Mouse (Mus musculus) limb, embryonic 13.5 days (tissue): ENCODE measurements around the gene Gm17509. TPM values are rescaled to one million over a fixed set of nuclear protein-coding genes. Genes with fewer than 3 reads are reported as not detected.

Experiments used
- ATAC-seq: fragments of 200-750 bp; cut with Nextera tagmentation; 2 replicates; pipeline ENCODE4 v1.8.0; 2017; ENCODE audit warnings: low read depth, moderate number of reproducible peaks, moderate TSS enrichment; ENCODE audit not compliant: low FRiP score
- H3K27ac ChIP-seq: fragments of 300-500 bp; sonication (generic); 2 replicates; pipeline ENCODE4 v1.5.1; 2015; ENCODE audit warnings: inconsistent platforms, mild to moderate bottlenecking, moderate library complexity
- H3K27me3 ChIP-seq: fragments of 300-500 bp; sonication (generic); 2 replicates; pipeline ENCODE4 v1.6.1; 2015; ENCODE audit warnings: mild to moderate bottlenecking, inconsistent platforms
- H3K36me3 ChIP-seq: fragments of 300-500 bp; sonication (generic); 2 replicates; pipeline ENCODE4 v1.6.1; 2015; ENCODE audit warnings: inconsistent platforms, mild to moderate bottlenecking, moderate library complexity
- H3K4me1 ChIP-seq: fragments of 300-500 bp; sonication (generic); 2 replicates; pipeline ENCODE4 v1.6.1; 2015; ENCODE audit warnings: inconsistent platforms
- H3K4me2 ChIP-seq: fragments of 300-500 bp; sonication (generic); replicated peaks from 2 replicates; pipeline ENCODE4 v1.6.1; 2015; ENCODE audit warnings: inconsistent platforms, mild to moderate bottlenecking, moderate library complexity
- H3K4me3 ChIP-seq: fragments of 300-500 bp; sonication (generic); 2 replicates; pipeline ENCODE4 v1.5.1; 2015; ENCODE audit warnings: moderate library complexity, mild to moderate bottlenecking, inconsistent platforms
- H3K9ac ChIP-seq: fragments of 300-500 bp; sonication (generic); 2 replicates; pipeline ENCODE4 v1.6.1; 2015; ENCODE audit warnings: mild to moderate bottlenecking, inconsistent platforms
- H3K9me3 ChIP-seq: fragments of 300-500 bp; sonication (generic); 2 replicates; pipeline ENCODE4 v1.6.1; 2016; ENCODE audit warnings: inconsistent platforms
- WGBS: fragments of 180-500 bp; shearing (Covaris S2); methylation state at CpG from one replicate; pipeline ENCODE4 v1.1.7; 2015; 5-methylcytosine and 5-hydroxymethylcytosine counted together
- polyA plus RNA-seq: library from polyadenylated mRNA; unstranded; fragments of >200 nt; fragmentation: Nextera tagmentation; extraction: Ambion mirVana; gene quantifications from 2 replicates; pipeline ENCODE4 v1.2.1, GENCODE M21; 2015

The Gm17509 gene
- 0.11 and 0.29 TPM in 2 replicates for polyA plus RNA-seq

- H3K9me3 ChIP-seq, result no peaks in the 10 kb centered on the region
- H3K4me3 ChIP-seq, result peak within 1 kb of the TSS; percentile 70
- under 1% methylated on average over 66 of the region's 67 CpGs for WGBS
- no peak within 1 kb of the TSS for H3K27ac ChIP-seq
- H3K36me3 ChIP-seq, result no peaks in the 10 kb centered on the region
- peak; percentile 77 for ATAC-seq
- H3K27me3 ChIP-seq, result peaks cover 4% of the 10 kb centered on the region; the same call in 1 of the 2 replicates
- H3K9ac ChIP-seq, result peak within 1 kb of the TSS; percentile 78
- H3K4me1 ChIP-seq, result peaks cover 24% of the 10 kb centered on the region
- H3K4me2 ChIP-seq, result peak within 1 kb of the TSS; percentile 94
Measured at GRCm38 (mm10) chr13:117220501-117221321, at the start of gene Gm17509. Gm17509 (minus strand) TSS chr13:117221075.

GRCm38 (mm10) chr13:117267963-117268362, 47.1 kb upstream of the Gm17509 start:
- H3K4me1 ChIP-seq, result peaks cover 4% of the 10 kb centered on the region; the same call in 1 of the 2 replicates
- no peak overlapping the region for H3K4me2 ChIP-seq
- H3K9ac ChIP-seq, result no peak overlapping the region
- no peaks in the 10 kb centered on the region for H3K27me3 ChIP-seq
- H3K27ac ChIP-seq, result no peak overlapping the region
- ATAC-seq, result no peak
- 91% methylated on average over 14 of the region's 14 CpGs for WGBS
- H3K4me3 ChIP-seq, result no peak overlapping the region
- no peaks in the 10 kb centered on the region; the same call in 1 of the 2 replicates for H3K36me3 ChIP-seq
- no peaks in the 10 kb centered on the region for H3K9me3 ChIP-seq

GRCm38 (mm10) chr13:117266156-117266555, 45.3 kb upstream of the Gm17509 start:
- Histone ChIP-seq H3K27me3 (no peaks in the 10 kb centered on the region), H3K36me3 (no peaks in the 10 kb centered on the region; the same call in 1 of the 2 replicates), H3K9ac (no peak overlapping the region), H3K4me2 (no peak overlapping the region), H3K27ac (no peak overlapping the region), H3K4me3 (no peak overlapping the region), H3K4me1 (peaks cover 4% of the 10 kb centered on the region; the same call in 1 of the 2 replicates), H3K9me3 (no peaks in the 10 kb centered on the region)
- 74% methylated on average over 2 of the region's 2 CpGs for WGBS
- no peak for ATAC-seq

GRCm38 (mm10) chr13:117260704-117261103, 39.8 kb upstream of the Gm17509 start:
- ATAC-seq, result no peak
- H3K9ac ChIP-seq, result no peak overlapping the region
- WGBS, result 87% methylated on average over 4 of the region's 4 CpGs

GRCm38 (mm10) chr13:117242621-117243020, 21.7 kb upstream of the Gm17509 start:
- Histone ChIP-seq H3K4me1 (no peaks in the 10 kb centered on the region), H3K9ac (no peak overlapping the region), H3K4me2 (no peak overlapping the region), H3K27me3 (no peaks in the 10 kb centered on the region), H3K36me3 (no peaks in the 10 kb centered on the region), H3K9me3 (no peaks in the 10 kb centered on the region), H3K4me3 (no peak overlapping the region), H3K27ac (no peak overlapping the region)
- ATAC-seq, result no peak
- WGBS, result 78% methylated on average over 5 of the region's 5 CpGs

More at GRCm38 (mm10) chr13:117260704-117261103, 39.8 kb upstream of the Gm17509 start:
- Histone ChIP-seq H3K36me3 (no peaks in the 10 kb centered on the region), H3K4me1 (no peaks in the 10 kb centered on the region), H3K4me3 (no peak overlapping the region), H3K9me3 (no peaks in the 10 kb centered on the region), H3K27ac (no peak overlapping the region), H3K27me3 (no peaks in the 10 kb centered on the region), H3K4me2 (no peak overlapping the region)

GRCm38 (mm10) chr13:117242063-117242462, 21.2 kb upstream of the Gm17509 start:
- no peak for ATAC-seq
- Histone ChIP-seq H3K27ac (no peak overlapping the region), H3K4me2 (no peak overlapping the region), H3K9ac (no peak overlapping the region), H3K4me3 (no peak overlapping the region), H3K27me3 (no peaks in the 10 kb centered on the region), H3K36me3 (no peaks in the 10 kb centered on the region), H3K4me1 (no peaks in the 10 kb centered on the region), H3K9me3 (no peaks in the 10 kb centered on the region)
- WGBS, result 87% methylated on average over 3 of the region's 3 CpGs

GRCm38 (mm10) chr13:117237111-117237510, 16.2 kb upstream of the Gm17509 start:
- H3K36me3 ChIP-seq, result no peaks in the 10 kb centered on the region
- H3K4me2 ChIP-seq, result no peak overlapping the region
- H3K9me3 ChIP-seq, result no peaks in the 10 kb centered on the region
- no peak overlapping the region for H3K4me3 ChIP-seq
- 90% methylated on average over 4 of the region's 4 CpGs for WGBS
- no peak overlapping the region for H3K27ac ChIP-seq
- no peak overlapping the region for H3K9ac ChIP-seq
- no peaks in the 10 kb centered on the region for H3K27me3 ChIP-seq
- no peak for ATAC-seq
- H3K4me1 ChIP-seq, result peaks cover 24% of the 10 kb centered on the region

GRCm38 (mm10) chr13:117235530-117236212, 14.8 kb upstream of the Gm17509 start:
- Histone ChIP-seq H3K27ac (0 out of 2 replicates have a peak overlapping the region, but pooled peaks have one; percentile 22), H3K4me2 (no peak overlapping the region; the same call in 1 of the 2 replicates)
- 38% methylated on average over 11 of the region's 11 CpGs for WGBS

GRCm38 (mm10) chr13:117234486-117234885, 13.6 kb upstream of the Gm17509 start:
- no peaks in the 10 kb centered on the region for H3K9me3 ChIP-seq
- no peak overlapping the region for H3K9ac ChIP-seq
- peaks cover 24% of the 10 kb centered on the region for H3K4me1 ChIP-seq
- no peak overlapping the region for H3K27ac ChIP-seq
- no peak for ATAC-seq
- 39% methylated on average over 7 of the region's 7 CpGs for WGBS
- H3K4me3 ChIP-seq, result no peak overlapping the region
- no peaks in the 10 kb centered on the region for H3K36me3 ChIP-seq
- H3K4me2 ChIP-seq, result no peak overlapping the region
- no peaks in the 10 kb centered on the region for H3K27me3 ChIP-seq

More at GRCm38 (mm10) chr13:117235530-117236212, 14.8 kb upstream of the Gm17509 start:
- Histone ChIP-seq H3K36me3 (no peaks in the 10 kb centered on the region), H3K27me3 (no peaks in the 10 kb centered on the region), H3K4me1 (peaks cover 24% of the 10 kb centered on the region), H3K4me3 (no peak overlapping the region), H3K9ac (no peak overlapping the region), H3K9me3 (no peaks in the 10 kb centered on the region)
- peak; percentile 70 for ATAC-seq

- no peaks in the 10 kb centered on the region for H3K27me3 ChIP-seq
- H3K4me1 ChIP-seq, result peaks cover 24% of the 10 kb centered on the region
- H3K9ac ChIP-seq, result no peak overlapping the region
- H3K4me2 ChIP-seq, result no peak overlapping the region
- WGBS, result 92% methylated on average over 8 of the region's 8 CpGs
- H3K9me3 ChIP-seq, result no peaks in the 10 kb centered on the region
- no peak overlapping the region for H3K4me3 ChIP-seq
- no peak for ATAC-seq
- peak overlapping the region; percentile 33; the same call in 1 of the 2 replicates for H3K27ac ChIP-seq
- H3K36me3 ChIP-seq, result no peaks in the 10 kb centered on the region
Measured at GRCm38 (mm10) chr13:117233808-117234207, 12.9 kb upstream of the Gm17509 start.

- no peak overlapping the region for H3K4me2 ChIP-seq
- H3K4me1 ChIP-seq, result peaks cover 16% of the 10 kb centered on the region
- ATAC-seq, result no peak
- 81% methylated on average over 6 of the region's 6 CpGs for WGBS
- no peak overlapping the region for H3K4me3 ChIP-seq
- no peaks in the 10 kb centered on the region for H3K27me3 ChIP-seq
- H3K36me3 ChIP-seq, result no peaks in the 10 kb centered on the region
- no peak overlapping the region for H3K27ac ChIP-seq
- H3K9me3 ChIP-seq, result no peaks in the 10 kb centered on the region
- H3K9ac ChIP-seq, result no peak overlapping the region
Measured at GRCm38 (mm10) chr13:117230371-117231110, 9.7 kb upstream of the Gm17509 start.
